Mouse (Mus musculus): ENCODE results near the gene Fkbp5.

DNA sequence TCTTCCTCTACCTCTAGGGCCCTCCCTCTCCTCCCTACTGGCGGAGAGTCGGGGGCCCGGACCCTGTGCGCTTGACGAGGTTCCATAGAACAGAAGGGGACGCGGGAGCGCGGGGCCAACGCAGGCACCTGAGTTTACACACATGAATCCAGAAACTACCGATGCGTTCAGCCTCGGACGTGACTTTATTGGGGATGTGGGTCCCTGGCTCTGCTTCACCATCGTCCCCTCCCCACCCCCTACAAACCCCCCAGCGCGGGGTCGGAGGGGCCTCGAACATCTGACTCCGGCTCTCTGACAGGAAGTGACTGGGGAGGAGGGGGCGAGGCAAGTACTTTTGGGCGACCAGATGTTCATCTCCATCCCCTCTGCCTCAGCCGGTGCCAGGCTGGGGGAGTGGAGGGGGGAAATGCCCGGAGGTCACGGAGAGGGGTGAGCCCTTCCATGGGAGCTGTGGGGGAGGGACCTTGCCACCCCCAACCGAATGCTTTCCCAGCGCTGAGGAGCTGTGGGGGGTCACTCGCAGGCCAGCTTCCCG, 165.9 kb downstream of the Fkbp5 start:
- TF ChIP-seq POLR2A (IDR thresholded peaks at IDR 0.05; ENCODE audit: extremely low read depth, insufficient read depth, low read length) (no peak), CTCF (IDR thresholded peaks at IDR 0.05; ENCODE audit: low read depth, low read length) (no peak)

All from liver, adult 2 months (tissue).